Mouse (Mus musculus) CH12.LX (cell line): Measurements from ENCODE around the gene Ganc. TPM values are rescaled to one million over a fixed set of nuclear protein-coding genes. Genes with fewer than 3 reads are reported as not detected.

Source experiments
- DNase-seq: peaks from one replicate; pipeline ENCODE4 v3.0.0-alpha.2; 2013; ENCODE audit errors: extremely low read depth
- H3K27ac ChIP-seq: 2 replicates; pipeline ENCODE4 v1.5.1; 2012; ENCODE audit warnings: low read depth, mild to moderate bottlenecking, control low read depth, moderate library complexity; ENCODE audit not compliant: insufficient read depth
- H3K27me3 ChIP-seq: replicated peaks from 2 replicates; pipeline ENCODE3; 2012; ENCODE audit warnings: inconsistent platforms
- H3K36me3 ChIP-seq, 2 experiments: replicated peaks in 1 of 2; 2 replicates each; pipeline versions ENCODE3 to v1.6.1; 2012; ENCODE audit warnings: inconsistent platforms in 1 of 2, low read length in 1 of 2, mild to moderate bottlenecking in 1 of 2, mixed read lengths in 1 of 2, moderate library complexity in 1 of 2; ENCODE audit not compliant: control insufficient read depth in 1 of 2, insufficient read depth in 1 of 2
- H3K4me1 ChIP-seq, 2 experiments: 2 replicates each; pipeline ENCODE4 v1.6.1; 2012; ENCODE audit warnings: inconsistent platforms in 1 of 2, moderate library complexity in 1 of 2; ENCODE audit not compliant: insufficient read depth in 2 of 2, control insufficient read depth in 1 of 2
- H3K4me2 ChIP-seq: 2 replicates; pipeline ENCODE4 v1.6.1; 2012; ENCODE audit warnings: low read depth, mild to moderate bottlenecking, control low read depth; ENCODE audit not compliant: poor library complexity, insufficient read depth, severe bottlenecking
- H3K4me3 ChIP-seq, 3 experiments: fragments of 150-350 bp in 1 of 3; sonication (generic) in 1 of 3; replicated peaks in 1 of 3; 2 replicates each; pipeline versions ENCODE3 to v1.5.1; 2011 to 2012; ENCODE audit warnings: low read depth in 2 of 3, low read length in 2 of 3, mild to moderate bottlenecking in 2 of 3, moderate library complexity in 2 of 3, control low read depth in 1 of 3, improper control_type of control experiment in 1 of 3, inconsistent platforms in 1 of 3, mixed read lengths in 1 of 3; ENCODE audit not compliant: poor library complexity in 1 of 3
- H3K79me2 ChIP-seq: replicated peaks from 2 replicates; pipeline ENCODE4 v1.6.1; 2012; ENCODE audit warnings: mild to moderate bottlenecking, moderate library complexity; ENCODE audit not compliant: control insufficient read depth, poor library complexity, insufficient read depth, severe bottlenecking; ENCODE audit errors: extremely low read depth
- H3K9ac ChIP-seq: 2 replicates; pipeline ENCODE4 v1.6.1; 2012; ENCODE audit warnings: low read depth, mild to moderate bottlenecking, control low read depth, moderate library complexity; ENCODE audit not compliant: insufficient read depth
- H3K9me3 ChIP-seq: replicated peaks from 2 replicates; pipeline ENCODE3; 2012; ENCODE audit warnings: low read length, inconsistent platforms, mixed read lengths
- CHD1 ChIP-seq: IDR thresholded peaks from 2 replicates; pipeline ENCODE4 v1.6.1; 2012; ENCODE audit warnings: low read depth, low read length, improper control_type of control experiment, inconsistent platforms
- ELF1 ChIP-seq: IDR thresholded peaks from 2 replicates; pipeline ENCODE4 v1.6.1; 2014; ENCODE audit warnings: low read depth, mild to moderate bottlenecking, inconsistent platforms, low read length, improper control_type of control experiment
- EP300 ChIP-seq: IDR thresholded peaks from 2 replicates; pipeline ENCODE4 v1.6.1; 2011; ENCODE audit warnings: low read length, improper control_type of control experiment
- ETS1 ChIP-seq: conservative IDR thresholded peaks from 2 replicates; pipeline ENCODE4 v1.6.1; 2012; ENCODE audit warnings: low read depth, mild to moderate bottlenecking, inconsistent platforms, low read length, improper control_type of control experiment, moderate library complexity
- GABPA ChIP-seq: IDR thresholded peaks from 2 replicates; pipeline ENCODE4 v1.6.1; 2012; ENCODE audit warnings: low read depth, low read length, improper control_type of control experiment, inconsistent platforms; ENCODE audit not compliant: insufficient replicate concordance
- HCFC1 ChIP-seq: IDR thresholded peaks from 2 replicates; pipeline ENCODE4 v1.6.1; 2012; ENCODE audit warnings: low read depth, mild to moderate bottlenecking, inconsistent platforms, low read length, improper control_type of control experiment
- IRF4 ChIP-seq: IDR thresholded peaks from 2 replicates; pipeline ENCODE4 v1.6.1; 2014; ENCODE audit warnings: low read depth, mild to moderate bottlenecking, inconsistent platforms, low read length, improper control_type of control experiment
- JUN ChIP-seq: IDR thresholded peaks from 2 replicates; pipeline ENCODE4 v1.6.1; 2011; ENCODE audit warnings: low read depth, mild to moderate bottlenecking, low read length, improper control_type of control experiment, moderate library complexity; ENCODE audit not compliant: insufficient read depth
- JUND ChIP-seq: conservative IDR thresholded peaks from 2 replicates; pipeline ENCODE4 v1.6.1; 2011; ENCODE audit warnings: low read depth, low read length, improper control_type of control experiment
- KAT2A ChIP-seq: IDR thresholded peaks from 2 replicates; pipeline ENCODE4 v1.6.1; 2012; ENCODE audit warnings: low read length, improper control_type of control experiment, inconsistent platforms; ENCODE audit not compliant: insufficient replicate concordance
- MAX ChIP-seq: IDR thresholded peaks from 2 replicates; pipeline ENCODE4 v1.6.1; 2011; ENCODE audit warnings: low read length, improper control_type of control experiment
- MEF2A ChIP-seq: IDR thresholded peaks from 2 replicates; pipeline ENCODE4 v1.6.1; 2014; ENCODE audit warnings: low read depth, mild to moderate bottlenecking, inconsistent platforms, low read length, improper control_type of control experiment, borderline replicate concordance
- MXI1 ChIP-seq: IDR thresholded peaks from 2 replicates; pipeline ENCODE4 v1.6.1; 2011; ENCODE audit warnings: mild to moderate bottlenecking, low read depth, low read length, improper control_type of control experiment
- NELFE ChIP-seq: IDR thresholded peaks from 2 replicates; pipeline ENCODE4 v1.6.1; 2011; ENCODE audit warnings: low read depth, low read length, improper control_type of control experiment
- NRF1 ChIP-seq: IDR thresholded peaks from 2 replicates; pipeline ENCODE4 v1.6.1; 2014; ENCODE audit warnings: low read depth, mild to moderate bottlenecking, inconsistent platforms, low read length, improper control_type of control experiment, moderate library complexity
- POLR2A ChIP-seq: IDR thresholded peaks from 2 replicates; pipeline ENCODE4 v1.6.1; 2011; ENCODE audit warnings: low read depth, mild to moderate bottlenecking, improper control_type of control experiment, low read length
- RCOR1 ChIP-seq: conservative IDR thresholded peaks from 2 replicates; pipeline ENCODE4 v1.6.1; 2012; ENCODE audit warnings: low read depth, mild to moderate bottlenecking, inconsistent platforms, low read length, improper control_type of control experiment
- SIN3A ChIP-seq: IDR thresholded peaks from 2 replicates; pipeline ENCODE4 v1.6.1; 2012; ENCODE audit warnings: low read length, improper control_type of control experiment, inconsistent platforms
- SMC3 ChIP-seq: IDR thresholded peaks from 2 replicates; pipeline ENCODE4 v1.6.1; 2011; ENCODE audit warnings: low read depth, low read length, improper control_type of control experiment
- UBTF ChIP-seq: IDR thresholded peaks from 2 replicates; pipeline ENCODE4 v1.6.1; 2012; ENCODE audit warnings: low read depth, mild to moderate bottlenecking, inconsistent platforms, low read length, improper control_type of control experiment, moderate library complexity
- ZC3H11A ChIP-seq: IDR thresholded peaks from 2 replicates; pipeline ENCODE4 v1.6.1; 2012; ENCODE audit warnings: low read depth, mild to moderate bottlenecking, inconsistent platforms, low read length, improper control_type of control experiment
- ZKSCAN1 ChIP-seq: IDR thresholded peaks from 2 replicates; pipeline ENCODE4 v1.6.1; 2012; ENCODE audit warnings: low read depth, inconsistent platforms, low read length, improper control_type of control experiment, borderline replicate concordance
- dilution Hi-C: fragments of 300-500 bp; cut with MboI; formaldehyde crosslinking; loops from 2 replicates; pipeline ENCODE4 v1.14.3; 2020; ENCODE audit warnings: low sequenced_read_pairs; ENCODE audit not compliant: extremely low pct_unique_long_range_greater_than_20kb, extremely low pct_ligation_motif_present
- in situ Hi-C: fragments of 300-500 bp; cut with MboI; formaldehyde crosslinking; loops from 3 replicates; pipeline ENCODE4 v1.14.3; 2019; ENCODE audit warnings: low sequenced_read_pairs, low pct_ligation_motif_present, low pct_unique_long_range_greater_than_20kb, mixed read lengths
- polyA plus RNA-seq: library from polyadenylated mRNA; unstranded; fragments of >175 nt; gene quantifications from 2 replicates; pipeline ENCODE4 v1.2.1, GENCODE M21; 2012; ENCODE audit warnings: low read depth; ENCODE audit not compliant: insufficient read length
- total RNA-seq, 2 experiments: library from RNA; depleted of rRNA; stranded (reverse); fragments of 300-350 nt in 1 of 2; fragments of >200 nt in 1 of 2; gene quantifications; 2 replicates each; pipeline ENCODE4 v1.2.3; 2012 to 2014

Gene Ganc
- total and polyA plus RNA-seq, 3 experiments: 7.0 to 9.6 (median 9.5) TPM

DNA sequence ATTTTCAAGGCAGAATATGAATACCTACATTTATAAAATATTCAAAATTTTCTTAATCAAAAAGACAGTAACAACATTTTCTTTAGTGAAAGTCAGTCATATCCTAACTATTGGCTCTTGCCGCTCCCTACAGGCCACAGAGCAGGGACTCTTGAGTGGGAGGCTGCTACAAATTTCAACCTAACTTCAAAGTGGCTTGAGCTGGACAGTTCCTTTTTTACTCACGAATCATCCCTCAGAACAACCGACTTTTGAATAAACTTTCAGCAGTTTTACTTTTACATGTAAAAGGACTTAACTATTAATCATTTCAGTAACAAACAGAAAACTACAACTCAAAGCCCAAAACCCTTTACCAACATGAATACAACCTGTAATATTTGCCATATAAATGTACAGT is 883 bp upstream of the Ganc start:
- H3K36me3 ChIP-seq: peaks cover 6 to 27% of the 10 kb centered on the region in 2 experiments
- peaks cover 42% of the 10 kb centered on the region for H3K79me2 ChIP-seq
- no peak overlapping the region for H3K27ac ChIP-seq
- peak overlapping the region in 2 of 3 experiments; percentile 74 to 93 for H3K4me3 ChIP-seq
- H3K4me2 ChIP-seq: peak overlapping the region; percentile 93; the same call in 1 of the 2 replicates
- dilution Hi-C loops (no loop called here), in situ Hi-C loops (no loop called here)
- H3K9me3 ChIP-seq: no peaks in the 10 kb centered on the region
- TF ChIP-seq ELF1: no peak
- no peak for TF ChIP-seq HCFC1
- peak; percentile 89 for TF ChIP-seq SIN3A
- TF ChIP-seq EP300: 0 out of 2 replicates have a peak, but pooled peaks have one; percentile 14
- no peak for TF ChIP-seq JUN
- TF ChIP-seq POLR2A: no peak
- no peak for TF ChIP-seq RCOR1
- TF ChIP-seq MAX: no peak
- TF ChIP-seq ETS1: no peak
- 0 out of 2 replicates have a peak, but pooled peaks have one; percentile 21 for TF ChIP-seq MXI1
- TF ChIP-seq ZC3H11A: no peak
- no peak for TF ChIP-seq ZKSCAN1
- no peak for TF ChIP-seq UBTF
- TF ChIP-seq KAT2A: no peak
- TF ChIP-seq MEF2A: no peak
- 0 out of 2 replicates have a peak, but pooled peaks have one; percentile 77 for TF ChIP-seq CHD1
- TF ChIP-seq NELFE: no peak
- no peak for TF ChIP-seq IRF4
- no peak for TF ChIP-seq SMC3
- no peak for TF ChIP-seq GABPA
- no peak for TF ChIP-seq JUND
- no peak for TF ChIP-seq NRF1
- H3K4me1 ChIP-seq: peaks cover 3 to 22% of the 10 kb centered on the region in 2 experiments; a peak in 3 of 4 replicates
- H3K9ac ChIP-seq: peak overlapping the region; percentile 61; the same call in 1 of the 2 replicates
- no peak for DNase-seq
- no peaks in the 10 kb centered on the region for H3K27me3 ChIP-seq
